Mouse (Mus musculus) adrenal gland, postnatal 36 days (tissue): ENCODE data around the gene C1qa. TPM values are rescaled to one million over a fixed set of nuclear protein-coding genes. Genes with fewer than 3 reads are reported as not detected.

ENCODE experiments used
- DNase-seq, 2 experiments: peaks; one replicate each; pipeline ENCODE4 v3.0.0; 2021; ENCODE audit warnings: mixed read lengths in 1 of 2
- long read RNA-seq, 2 experiments: library from polyadenylated mRNA; stranded (forward); transcript quantifications; one replicate each; pipeline ENCODE4 v2.0.0; 2021; ENCODE audit warnings: borderline sequencing depth in 2 of 2
- total RNA-seq, 2 experiments: library from RNA; stranded (reverse); gene quantifications; 2 replicates each; pipeline ENCODE4 v1.2.3; 2021

C1qa gene
- total RNA-seq: 10 to 100 TPM; 44.1 to 72.9 TPM
- long read RNA-seq, experiment 1, transcript C1qa-201 (3 exons, 1,040 nt): major isoform, 59 of 77 reads
- long read RNA-seq, experiment 1, partial matches to known transcripts: 11 of 77 reads
- long read RNA-seq, experiment 1, other reads (novel, unspliced or antisense): 7 of 77 reads
- long read RNA-seq, experiment 2, transcript C1qa-201 (3 exons, 1,040 nt): major isoform, 38 of 44 reads
- long read RNA-seq, experiment 2, partial matches to known transcripts: 2 of 44 reads
- long read RNA-seq, experiment 2, other reads (novel, unspliced or antisense): 4 of 44 reads

DNA sequence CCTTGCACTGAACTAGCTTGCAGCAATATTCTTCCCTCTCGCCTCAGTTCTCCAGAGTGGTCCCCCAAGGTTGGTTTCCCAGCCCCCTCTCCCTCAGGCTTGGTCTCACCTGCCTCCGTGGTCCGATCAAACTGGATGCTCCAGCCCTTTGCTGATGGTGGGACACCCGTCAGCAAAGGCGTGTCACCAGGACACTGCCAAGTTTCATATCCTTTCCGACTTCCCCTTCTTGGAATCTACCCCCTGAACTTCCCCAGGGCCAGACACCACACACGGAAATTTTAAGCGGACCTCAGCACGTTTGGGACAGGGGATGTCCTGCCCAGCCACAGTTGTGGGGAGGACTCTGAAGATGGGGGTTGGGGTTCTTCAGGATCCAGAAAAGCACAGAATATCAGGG is at the start of gene C1qa:
C1qa (minus strand) TSS at position 167 of the 400 bp plus-strand sequence.
- DNase-seq: peak in 1 of 2 experiments; percentile 13

DNA sequence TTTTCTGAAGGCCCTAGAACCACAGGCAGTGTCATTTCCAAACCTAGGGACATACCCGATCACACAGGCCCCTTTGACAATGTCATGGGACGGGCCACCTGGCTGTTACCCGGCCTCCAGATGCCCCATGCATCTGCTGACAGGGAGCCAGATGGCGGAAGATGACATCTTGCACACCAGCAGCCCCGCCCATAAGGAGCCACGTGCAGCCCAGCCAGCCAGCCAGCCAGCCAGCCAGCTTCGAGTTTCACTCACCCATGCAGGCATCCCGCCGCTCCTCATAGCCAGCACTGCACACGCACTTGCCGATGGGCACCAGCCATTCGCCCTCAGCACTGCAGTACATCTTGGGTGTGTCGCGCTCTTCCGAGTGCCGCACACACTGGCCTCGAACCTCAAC is 46.8 kb upstream of the C1qa start:
- no peak for DNase-seq

DNA sequence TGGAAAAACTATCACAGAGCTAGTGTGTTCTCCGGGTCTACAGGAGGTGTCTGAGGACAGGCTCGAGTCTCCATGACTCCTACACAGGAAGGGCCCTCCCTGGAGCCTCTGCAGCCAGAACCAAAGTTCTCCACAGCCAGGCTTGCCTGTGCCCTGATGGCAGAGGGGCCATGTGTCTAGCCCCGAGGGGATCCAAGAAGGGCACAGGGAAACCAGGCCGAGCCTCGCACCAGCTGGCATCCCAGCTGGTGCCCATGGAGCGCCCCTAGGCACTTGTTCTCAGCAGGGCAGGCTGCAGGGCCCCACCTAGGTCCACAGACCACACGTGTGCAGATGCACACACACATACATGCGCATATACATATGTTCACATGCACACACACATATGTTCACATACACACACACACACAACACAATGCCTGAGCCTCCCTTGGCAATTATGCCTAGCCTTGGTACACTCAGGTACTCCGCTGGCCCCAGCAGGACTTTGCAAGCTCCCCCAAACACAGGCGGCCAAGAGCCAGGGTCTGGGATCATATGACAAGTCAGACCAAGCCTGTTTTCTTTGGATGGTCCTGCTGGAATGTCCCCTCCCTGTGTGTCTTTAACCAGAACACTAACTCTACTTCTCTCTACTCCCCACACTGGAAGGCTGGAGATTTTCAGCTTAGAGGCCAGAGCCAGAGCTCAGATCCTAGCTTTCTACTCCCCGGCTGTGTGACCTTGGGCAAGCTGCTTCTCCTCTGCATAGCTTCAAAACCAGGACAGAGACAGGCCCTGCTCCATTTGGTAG is 46.2 kb upstream of the C1qa start:
- no peak for DNase-seq

DNA sequence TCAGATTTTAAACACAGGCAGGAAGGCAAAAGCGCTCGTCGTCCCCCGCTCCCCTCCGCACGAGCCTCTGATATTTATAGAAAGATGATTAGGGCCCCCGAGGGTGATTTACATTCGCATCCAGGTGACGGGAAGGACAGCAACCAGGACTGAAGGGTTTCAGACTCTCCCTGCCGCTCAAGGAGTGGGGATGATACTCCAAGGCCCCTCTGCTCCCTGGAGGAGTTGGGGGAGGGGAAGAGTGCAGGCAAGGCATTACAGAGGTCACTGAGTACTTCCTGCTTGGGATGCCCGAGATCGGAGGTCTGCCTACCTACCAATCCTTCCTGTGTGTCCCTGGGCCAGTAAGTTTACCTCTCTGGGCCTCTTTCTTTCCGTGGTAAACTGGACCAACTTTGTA is 44.6 kb upstream of the C1qa start:
- DNase-seq: no peak

DNA sequence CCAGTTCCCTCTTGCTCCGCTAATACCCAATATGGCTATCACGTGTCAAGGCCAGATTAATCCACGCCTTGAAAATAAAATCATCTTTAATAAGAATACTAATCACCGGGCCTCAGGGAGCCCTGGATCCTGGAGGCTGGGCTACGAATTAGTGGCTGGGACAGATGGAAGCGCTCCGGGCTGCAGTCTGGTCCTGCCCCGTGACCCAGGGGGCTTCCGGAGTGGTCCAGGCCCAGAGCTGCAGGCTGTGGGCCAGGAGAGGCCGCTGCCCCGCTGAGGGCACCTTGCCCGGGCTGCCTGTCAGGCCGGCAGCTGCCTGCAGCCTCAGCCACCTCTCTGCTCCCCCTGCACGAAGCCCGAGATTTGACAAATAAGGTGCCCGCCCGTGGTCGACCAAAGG is 44.2 kb upstream of the C1qa start:
- peak in 1 of 2 experiments; percentile 35 for DNase-seq

DNA sequence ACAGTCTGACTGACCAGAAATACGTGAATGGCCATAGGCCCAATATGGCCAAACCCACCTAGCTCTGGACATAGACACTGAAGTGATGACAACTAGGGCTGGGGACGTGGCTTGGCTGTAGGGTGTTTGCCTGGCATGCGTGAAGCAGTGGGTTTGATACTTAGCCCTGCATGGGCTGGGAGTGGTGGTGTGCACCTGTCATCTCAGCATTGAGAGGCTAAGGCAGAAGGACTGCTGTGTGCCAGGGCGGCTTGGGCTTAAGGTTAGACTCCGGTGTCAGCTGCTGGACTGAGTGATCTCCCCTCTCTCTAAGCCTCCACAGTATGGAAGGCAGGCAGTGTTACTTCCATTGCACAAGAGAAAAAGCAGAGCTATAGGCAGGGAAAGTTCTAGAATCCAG is 39.3 kb upstream of the C1qa start:
- DNase-seq: no peak

DNA sequence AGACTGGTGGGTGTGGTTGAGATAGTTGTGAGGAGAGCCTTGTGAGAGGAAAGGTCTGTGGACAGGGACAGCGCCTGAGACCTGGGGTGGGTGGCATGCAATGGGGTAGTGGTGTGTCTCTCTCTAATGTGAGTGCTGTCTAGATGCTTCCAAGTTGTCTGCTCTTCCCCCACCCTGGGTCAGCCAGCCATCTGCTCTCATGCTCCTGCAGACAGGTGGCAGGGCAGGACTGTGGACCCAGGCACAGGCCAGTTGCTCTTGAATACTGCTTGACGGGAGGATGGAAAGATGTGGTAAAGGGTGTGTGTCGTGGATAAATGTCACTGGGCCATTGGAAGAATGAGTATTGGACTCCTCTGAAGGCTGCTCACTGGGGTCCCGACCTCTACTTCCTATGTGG is 38.7 kb upstream of the C1qa start:
- DNase-seq: no peak

DNA sequence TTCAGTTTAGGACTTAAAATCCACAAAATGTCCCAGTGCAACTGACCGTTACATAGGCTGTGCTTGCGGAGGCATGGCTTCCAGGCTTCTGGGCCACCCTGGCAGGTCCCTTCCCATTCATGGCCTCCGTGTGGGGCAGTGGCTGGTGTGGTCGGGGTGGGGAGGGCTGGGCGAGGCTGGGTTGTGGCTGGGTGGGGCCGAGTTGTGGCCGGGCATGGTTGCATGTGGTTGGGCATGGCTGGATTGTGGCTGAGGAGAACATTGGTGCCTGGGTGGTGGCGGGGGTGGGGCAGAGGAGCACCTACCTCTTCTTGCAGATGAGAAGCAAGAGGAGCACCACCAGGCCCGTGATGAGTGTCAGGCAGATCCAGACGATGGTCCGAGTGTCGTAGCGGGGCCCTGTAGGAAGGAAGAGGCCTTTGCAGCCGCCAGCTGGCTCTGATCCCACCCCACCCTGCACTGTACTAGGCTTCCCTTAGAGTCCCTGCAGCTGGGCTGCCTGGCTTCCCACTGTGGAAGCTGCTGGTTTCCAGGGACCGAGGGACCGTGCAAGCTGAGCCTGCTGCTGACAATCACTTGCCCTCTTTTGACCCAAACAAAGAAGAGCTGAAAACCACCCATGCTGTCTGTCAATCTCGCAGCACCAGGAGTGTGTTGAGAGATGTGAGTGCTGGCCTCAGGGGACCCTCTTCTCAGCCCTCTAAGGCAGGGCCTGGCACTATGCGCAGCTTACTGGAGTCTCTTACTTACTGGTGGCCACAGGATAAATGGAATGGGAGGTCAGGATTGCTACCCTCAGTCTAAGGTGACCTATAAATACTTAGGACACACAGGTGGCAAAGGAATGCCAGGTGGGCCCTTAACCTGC is 36.4 kb upstream of the C1qa start:
- no peak for DNase-seq

DNA sequence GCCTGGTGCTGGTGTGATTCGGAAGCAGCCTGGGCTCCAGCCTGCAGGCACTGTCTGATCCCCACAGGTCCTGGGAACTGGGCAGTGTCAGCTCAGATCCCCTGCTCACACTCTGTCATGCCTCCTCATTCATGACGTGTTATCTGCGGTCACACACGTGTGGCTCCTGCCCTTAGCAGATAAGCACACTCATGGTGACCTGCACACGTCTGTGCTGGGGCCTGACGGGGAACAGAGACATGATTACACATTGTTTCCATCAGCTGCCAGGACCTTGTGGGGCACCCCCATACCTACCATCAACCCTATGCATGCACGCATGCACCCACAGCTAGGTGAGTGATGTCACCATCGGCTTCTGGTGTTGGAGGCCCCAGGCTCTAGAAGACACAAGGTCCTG is 31.9 kb upstream of the C1qa start:
- DNase-seq: no peak

DNA sequence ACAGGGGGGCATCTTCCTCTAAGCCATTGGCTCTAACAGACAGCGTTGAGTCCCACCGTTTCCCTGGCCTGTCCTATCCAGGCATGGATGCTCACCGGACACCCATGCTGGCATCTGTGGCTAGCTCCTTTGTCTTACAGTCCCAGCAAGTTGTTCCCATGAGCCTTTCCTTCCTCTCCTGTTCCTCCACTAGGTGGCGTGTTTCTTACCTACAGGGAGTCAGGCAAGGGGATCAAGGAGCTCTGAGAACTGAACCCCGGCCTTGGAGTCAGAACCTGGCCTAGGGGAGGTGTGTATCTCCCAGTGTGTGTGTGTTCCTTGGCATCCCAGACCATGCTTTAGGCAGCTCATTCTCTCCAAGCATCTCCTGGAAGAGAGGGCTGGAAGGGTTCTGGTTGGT is 30.3 kb upstream of the C1qa start:
- DNase-seq: peak; percentile 17 to 53

DNA sequence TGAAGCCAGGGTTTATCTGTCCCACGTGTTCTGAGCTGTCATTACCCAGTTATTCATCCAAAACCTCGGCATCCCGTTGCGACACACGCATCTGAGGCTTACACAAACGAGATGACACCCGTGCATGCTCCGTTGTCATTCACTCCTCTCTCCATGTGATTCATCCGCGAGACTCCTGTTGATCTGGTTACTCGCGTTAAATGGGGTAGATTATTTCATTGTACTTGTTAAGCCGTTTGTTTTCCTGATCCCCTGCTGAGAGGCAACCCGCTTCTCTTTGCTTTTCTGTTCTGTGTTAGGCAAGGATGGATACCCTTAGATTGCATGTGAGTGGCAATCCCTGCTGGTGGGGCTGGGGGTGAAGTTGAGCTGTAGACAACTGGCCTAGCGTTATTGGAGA is 27.2 kb upstream of the C1qa start:
- no peak for DNase-seq

DNA sequence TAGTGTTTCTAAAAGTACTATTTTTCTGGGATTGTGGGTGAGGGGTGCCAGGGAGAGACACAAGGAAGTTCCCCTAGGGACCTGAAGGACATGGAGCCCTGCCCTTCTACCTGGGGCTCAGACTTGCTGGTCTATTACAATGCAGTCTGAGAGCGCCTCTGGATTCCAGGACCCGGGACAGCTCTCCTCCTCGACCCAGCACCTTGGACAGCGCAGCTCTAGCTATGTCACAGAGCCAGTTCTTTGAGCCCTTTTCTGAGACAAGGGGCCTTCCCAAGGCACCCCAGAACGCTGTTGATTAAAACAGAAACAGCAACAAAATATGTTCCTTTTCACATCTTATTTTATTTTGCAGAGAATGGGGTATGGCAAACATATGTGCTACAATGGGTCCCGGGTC is 25.9 kb upstream of the C1qa start:
- peak; percentile 81 for DNase-seq

DNA sequence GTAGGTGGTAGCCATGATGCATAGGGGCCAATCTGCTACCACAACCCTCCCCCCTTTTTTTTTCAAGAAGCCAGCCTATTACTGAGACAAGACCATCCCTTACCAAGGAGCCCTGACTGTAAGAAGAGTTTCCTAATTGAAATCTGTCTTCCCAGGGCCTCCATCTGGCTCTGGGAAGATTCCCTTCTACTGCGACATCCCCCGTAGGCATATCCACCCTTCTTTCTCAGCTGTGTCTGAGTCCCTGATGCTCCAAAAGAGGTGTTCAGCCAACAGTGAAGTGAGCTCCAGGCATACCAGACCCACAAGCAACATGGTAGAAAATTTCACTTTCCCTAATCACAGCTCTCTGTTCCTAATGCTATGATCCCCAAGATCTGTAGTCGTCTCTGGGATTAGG is 20.9 kb upstream of the C1qa start:
- no peak for DNase-seq

DNA sequence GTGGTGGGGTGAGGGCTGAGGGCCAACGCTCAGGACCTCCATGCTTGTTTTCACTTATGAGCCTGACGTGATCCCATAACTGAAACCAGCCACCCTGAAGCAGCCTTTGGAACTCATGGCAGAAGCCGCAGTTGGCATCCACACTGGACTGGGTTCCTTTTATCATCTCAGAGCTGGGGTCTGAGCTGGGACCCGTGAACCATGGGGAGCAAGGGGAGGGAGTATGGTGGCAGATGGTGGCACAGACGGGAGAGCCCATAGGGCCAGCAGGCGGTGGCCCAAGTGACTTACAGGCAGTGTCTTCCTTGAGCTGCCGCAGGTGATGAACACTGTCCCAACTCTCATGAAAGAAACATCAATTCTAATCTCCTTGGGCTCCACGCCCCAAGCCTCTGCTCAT is 20.2 kb upstream of the C1qa start:
- DNase-seq: no peak

DNA sequence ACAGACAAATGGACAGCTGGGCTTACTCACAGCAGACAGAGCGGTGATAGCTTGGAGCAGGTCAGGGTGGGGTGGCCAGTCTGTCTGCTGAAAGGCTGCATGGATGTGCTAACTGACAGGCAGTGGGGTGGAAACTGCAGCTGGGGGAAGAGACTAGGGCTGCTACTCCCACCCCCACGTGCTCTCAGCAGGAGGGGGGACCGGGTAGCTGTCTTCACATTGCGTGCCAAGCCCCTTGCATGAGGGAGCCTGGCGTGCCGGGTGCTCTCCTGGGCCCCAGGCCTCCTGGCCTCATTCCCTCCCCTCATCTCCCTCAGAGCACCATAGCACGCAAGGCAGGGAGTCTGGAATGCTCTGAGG is 18.5 kb upstream of the C1qa start:
- DNase-seq: no peak

DNA sequence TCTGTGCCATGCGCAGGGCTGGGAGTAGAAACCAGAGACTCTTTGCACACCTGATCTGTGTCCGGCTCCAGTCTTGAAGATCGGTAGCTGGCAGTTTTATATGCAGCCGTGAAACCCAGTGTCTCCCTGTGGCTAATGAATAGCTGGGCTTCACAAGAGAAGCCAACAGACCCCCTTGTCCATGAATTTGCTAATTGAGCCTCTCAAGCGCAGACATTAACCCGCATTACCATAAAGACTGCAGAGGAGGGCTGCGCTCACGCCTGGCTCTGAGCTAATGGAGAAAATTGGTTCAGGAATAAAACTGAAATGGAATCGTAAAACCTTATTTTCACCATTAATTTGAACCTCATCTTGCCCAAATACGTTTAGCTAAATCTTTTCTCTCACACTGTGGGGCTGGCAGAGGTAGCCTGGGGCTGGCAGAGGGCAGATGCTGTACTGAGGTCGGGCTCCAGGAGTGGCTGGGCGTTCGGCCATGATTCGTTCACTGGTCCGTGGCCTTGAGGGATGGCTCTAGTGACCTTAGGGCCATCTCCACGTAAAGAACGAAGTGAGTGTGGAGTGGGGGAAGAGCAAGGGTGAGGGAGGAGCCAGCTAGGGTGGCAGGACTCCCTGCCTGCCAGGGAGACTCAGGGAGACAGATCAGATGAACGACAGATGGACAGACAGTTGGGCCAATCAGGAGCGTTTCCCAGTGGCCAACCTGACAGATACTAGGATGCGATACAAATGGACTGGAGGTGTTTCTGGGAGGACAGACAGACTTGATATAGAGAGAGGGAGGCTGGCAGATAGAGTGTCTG is 18.0 kb upstream of the C1qa start:
- DNase-seq: no peak

DNA sequence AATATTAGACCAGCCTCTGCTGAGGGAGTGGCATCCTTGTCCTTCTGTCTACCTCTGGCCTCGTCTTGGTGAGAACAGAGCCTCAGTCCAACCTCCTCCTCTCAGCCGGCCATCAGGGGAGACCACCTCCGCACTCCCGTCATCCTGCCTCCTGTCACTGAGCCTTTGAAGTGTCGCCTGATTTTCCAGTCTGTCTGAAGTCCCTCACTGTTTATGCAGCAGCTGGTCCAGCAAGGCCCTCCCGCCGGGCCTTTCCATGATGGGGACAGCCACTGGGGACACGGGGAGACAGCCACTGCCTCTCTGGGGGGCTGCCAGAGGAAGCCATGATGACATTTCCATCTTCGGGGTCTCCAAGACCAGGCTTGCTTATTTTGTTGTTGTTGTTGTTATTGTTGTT is 14.2 kb upstream of the C1qa start:
- DNase-seq: no peak

DNA sequence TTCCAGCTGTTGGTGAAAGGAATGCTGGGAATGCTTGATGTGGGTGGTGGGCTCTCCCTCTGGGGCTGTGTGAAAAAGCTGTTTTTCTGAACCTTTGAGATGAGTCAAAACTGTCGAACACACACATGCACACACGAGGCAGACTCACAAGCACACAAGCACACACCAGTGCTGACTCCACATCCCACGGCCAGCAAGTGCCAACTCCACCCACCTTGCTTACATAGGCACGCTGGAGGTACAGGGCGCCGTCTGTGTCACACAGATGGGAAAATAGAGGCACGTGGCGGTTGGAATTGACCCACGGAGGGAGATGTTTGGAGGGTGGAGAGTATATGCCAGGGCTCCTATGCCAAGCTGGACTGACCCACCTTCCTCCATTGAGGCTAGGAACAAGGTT is 13.2 kb upstream of the C1qa start:
- DNase-seq: no peak

DNA sequence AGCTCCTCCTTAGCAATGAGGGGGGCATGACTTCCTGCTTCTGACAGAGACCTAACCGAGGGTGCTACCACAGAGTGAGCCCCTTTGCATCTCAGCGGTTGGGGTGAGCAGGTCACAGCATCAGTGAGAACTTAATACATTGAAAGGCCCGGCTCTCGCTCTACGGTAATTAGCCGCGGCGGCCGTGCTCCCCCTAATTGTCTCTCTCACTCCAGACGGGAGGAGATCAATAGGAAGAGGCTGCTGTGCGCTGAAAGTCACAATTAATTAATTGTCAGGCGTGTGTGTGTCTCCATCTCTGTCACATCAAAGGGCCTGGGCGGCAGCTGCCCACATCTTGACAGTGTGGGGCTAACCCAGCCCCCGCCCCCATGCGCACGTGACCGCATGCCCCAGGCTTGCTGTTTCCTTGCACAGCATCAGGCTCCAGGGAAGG is 12.6 kb upstream of the C1qa start:
- no peak for DNase-seq

DNA sequence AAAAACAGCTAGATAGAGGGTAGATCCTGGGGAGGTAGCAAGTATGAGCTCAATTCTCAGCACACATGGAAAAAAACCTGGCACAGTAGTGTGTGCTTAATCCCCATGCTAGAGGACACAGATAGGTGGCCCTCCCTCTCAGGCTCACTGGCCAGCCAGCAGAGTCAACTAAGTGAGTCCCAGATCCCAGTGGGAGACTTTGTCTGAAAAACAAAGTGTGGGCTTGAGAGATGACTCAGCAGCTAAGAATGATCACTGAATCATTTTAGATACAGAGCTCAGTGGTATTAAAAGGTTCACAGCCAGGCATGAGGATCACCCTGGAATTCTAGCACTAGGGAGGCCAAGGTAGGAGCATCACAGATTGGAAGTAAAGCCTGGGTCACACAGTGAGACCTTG is 9.2 kb upstream of the C1qa start:
- DNase-seq: no peak

DNA sequence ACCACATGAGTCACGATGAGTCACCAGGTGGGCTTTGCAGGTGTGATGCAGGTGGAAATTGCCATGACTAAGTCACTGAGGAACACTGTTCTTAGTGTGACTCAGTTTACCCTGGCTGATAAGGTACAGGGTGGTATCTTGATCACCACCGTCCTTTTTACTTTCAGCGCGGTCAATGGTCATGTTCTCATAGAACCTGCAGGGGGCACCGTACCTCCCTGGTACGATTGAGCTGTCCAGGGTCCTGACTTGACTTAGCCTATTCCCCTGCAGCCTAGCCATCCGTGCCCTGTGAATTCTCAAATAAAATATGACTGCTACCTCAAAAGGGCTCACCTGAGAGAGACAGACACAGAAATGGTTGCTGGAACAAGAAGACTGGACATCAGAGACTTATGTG is 8.4 kb upstream of the C1qa start:
- DNase-seq: peak; percentile 55 to 76
